Mouse (Mus musculus) C2C12 (cell line): ENCODE measurements at regions not wholly inside any gene's neighbourhood (a gene's known extent, or its start where the extent isn't known, plus 50 kb on each side); places are given as distances from the start of the nearest gene placed in this dataset.

Experiments
- CEBPB ChIP-seq: IDR thresholded peaks from one replicate; pipeline ENCODE4 v1.6.1; 2011; ENCODE audit warnings: low read depth, mild to moderate bottlenecking, control low read depth, moderate library complexity
- CTCF ChIP-seq: IDR thresholded peaks from one replicate; pipeline ENCODE4 v1.5.1; 2011; ENCODE audit not compliant: control insufficient read depth, insufficient read depth, insufficient read length
- FOSL1 ChIP-seq: IDR thresholded peaks from one replicate; pipeline ENCODE4 v1.8.0; 2011; ENCODE audit warnings: mild to moderate bottlenecking, low read length; ENCODE audit not compliant: poor library complexity, insufficient read depth, severe bottlenecking
- MAX ChIP-seq: IDR thresholded peaks from one replicate; pipeline ENCODE4 v1.6.1; 2011; ENCODE audit warnings: mild to moderate bottlenecking, control low read depth
- MYOD1 ChIP-seq: IDR thresholded peaks from one replicate; pipeline ENCODE4 v1.6.1; 2011; ENCODE audit warnings: low read depth; ENCODE audit not compliant: control insufficient read depth, insufficient read length
- MYOG ChIP-seq: IDR thresholded peaks from one replicate; pipeline ENCODE4 v1.6.1; 2011; ENCODE audit not compliant: control insufficient read depth, insufficient read length; ENCODE audit errors: extremely low read depth
- USF1 ChIP-seq: IDR thresholded peaks from one replicate; pipeline ENCODE4 v1.6.1; 2011; ENCODE audit warnings: low read depth, mild to moderate bottlenecking, control low read depth, moderate library complexity

GRCm38 (mm10) chr6:147944940-147945676 lies 102.0 kb upstream of the Far2 start:
- TF ChIP-seq CTCF (no peak), USF1 (no peak), CEBPB (no peak), FOSL1 (no peak), MAX (no peak), MYOD1 (no peak), MYOG (no peak)
